Mouse (Mus musculus) neural tube, embryonic 11.5 days (tissue): Measurements from ENCODE around the gene Cnrip1. TPM values are rescaled to one million over a fixed set of nuclear protein-coding genes. Genes with fewer than 3 reads are reported as not detected.

Experiments
- ATAC-seq: fragments of 200-750 bp; cut with Nextera tagmentation; 2 replicates; pipeline ENCODE4 v1.8.0; 2017; ENCODE audit warnings: moderate number of reproducible peaks, mild to moderate bottlenecking, moderate TSS enrichment, moderate library complexity; ENCODE audit not compliant: insufficient read depth, low FRiP score, low TSS enrichment
- DNase-seq: peaks from one replicate; pipeline ENCODE4 v3.0.0-alpha.2; 2015; ENCODE audit warnings: low spot score
- H3K27ac ChIP-seq: fragments of 300-500 bp; sonication (generic); 2 replicates; pipeline ENCODE4 v1.5.1; 2014; ENCODE audit warnings: low read depth, mild to moderate bottlenecking, low read length
- H3K27me3 ChIP-seq: fragments of 300-500 bp; sonication (generic); 2 replicates; pipeline ENCODE4 v1.6.1; 2014; ENCODE audit warnings: mild to moderate bottlenecking, low read length, mixed read lengths; ENCODE audit not compliant: control insufficient read depth, insufficient read depth
- H3K36me3 ChIP-seq: fragments of 300-500 bp; sonication (generic); 2 replicates; pipeline ENCODE4 v1.6.1; 2014; ENCODE audit warnings: mild to moderate bottlenecking, low read length, moderate library complexity, mixed read lengths; ENCODE audit not compliant: control insufficient read depth, insufficient read depth
- H3K4me1 ChIP-seq: fragments of 300-500 bp; sonication (generic); 2 replicates; pipeline ENCODE4 v1.6.1; 2014; ENCODE audit warnings: low read length, mixed read lengths; ENCODE audit not compliant: control insufficient read depth, insufficient read depth
- H3K4me2 ChIP-seq: fragments of 300-500 bp; sonication (generic); 2 replicates; pipeline ENCODE4 v1.6.1; 2014; ENCODE audit warnings: low read depth, mild to moderate bottlenecking, moderate library complexity
- H3K4me3 ChIP-seq: fragments of 300-500 bp; sonication (generic); 2 replicates; pipeline ENCODE4 v1.5.1; 2014; ENCODE audit warnings: low read depth, low read length
- H3K9ac ChIP-seq: fragments of 300-500 bp; sonication (generic); 2 replicates; pipeline ENCODE4 v1.6.1; 2014; ENCODE audit warnings: mild to moderate bottlenecking, low read length
- H3K9me3 ChIP-seq: fragments of 300-500 bp; sonication (generic); 2 replicates; pipeline ENCODE4 v1.6.1; 2016; ENCODE audit warnings: low read length; ENCODE audit not compliant: control insufficient read depth
- WGBS: fragments of 180-500 bp; shearing (Covaris S2); extraction: QIAGEN DNeasy Blood & Tissue Kit; methylation state at CpG from one replicate; pipeline ENCODE4 v1.1.7; 2014; 5-methylcytosine and 5-hydroxymethylcytosine counted together
- polyA plus RNA-seq: library from polyadenylated mRNA; unstranded; fragments of >200 nt; fragmentation: Nextera tagmentation; extraction: Ambion mirVana; gene quantifications from 2 replicates; pipeline ENCODE4 v1.2.1, GENCODE M21; 2014

Cnrip1 gene
- polyA plus RNA-seq, 1 experiment from 2014 or later: 29.4 TPM

- 90% methylated on average over 3 of the region's 3 CpGs for WGBS
- Histone ChIP-seq H3K27ac (no peak overlapping the region), H3K4me3 (no peak overlapping the region), H3K4me2 (no peak overlapping the region), H3K4me1 (no peaks in the 10 kb centered on the region), H3K27me3 (no peaks in the 10 kb centered on the region), H3K9ac (no peak overlapping the region), H3K36me3 (no peaks in the 10 kb centered on the region), H3K9me3 (no peaks in the 10 kb centered on the region)
- DNase-seq (no peak), ATAC-seq (no peak; the same call in 1 of the 2 replicates)
Measured at GRCm38 (mm10) chr11:17083455-17083854, 32.1 kb downstream of the Cnrip1 start.

GRCm38 (mm10) chr11:17083866-17084265 is 32.5 kb downstream of the Cnrip1 start:
- H3K4me1 ChIP-seq: no peaks in the 10 kb centered on the region
- no peak overlapping the region for H3K4me2 ChIP-seq
- H3K9ac ChIP-seq: no peak overlapping the region
- no peaks in the 10 kb centered on the region for H3K36me3 ChIP-seq
- H3K4me3 ChIP-seq: no peak overlapping the region
- H3K9me3 ChIP-seq: no peaks in the 10 kb centered on the region
- DNase-seq (no peak), ATAC-seq (no peak)
- no peak overlapping the region for H3K27ac ChIP-seq
- WGBS: 72% methylated on average over 1 of the region's 1 CpGs
- no peaks in the 10 kb centered on the region for H3K27me3 ChIP-seq

GRCm38 (mm10) chr11:17086106-17086505 is 34.7 kb downstream of the Cnrip1 start:
- no peaks in the 10 kb centered on the region for H3K4me1 ChIP-seq
- H3K27ac ChIP-seq: no peak overlapping the region
- H3K9me3 ChIP-seq: no peaks in the 10 kb centered on the region
- H3K4me3 ChIP-seq: no peak overlapping the region
- H3K36me3 ChIP-seq: no peaks in the 10 kb centered on the region
- no peak overlapping the region for H3K4me2 ChIP-seq
- ATAC-seq: no peak
- no peak for DNase-seq
- WGBS: 28% methylated on average over 5 of the region's 5 CpGs
- H3K9ac ChIP-seq: no peak overlapping the region
- no peaks in the 10 kb centered on the region for H3K27me3 ChIP-seq

GRCm38 (mm10) chr11:17106936-17107335 is 55.5 kb downstream of the Cnrip1 start:
- WGBS: 78% methylated on average over 5 of the region's 5 CpGs
- no peak overlapping the region for H3K4me2 ChIP-seq
- H3K9me3 ChIP-seq: no peaks in the 10 kb centered on the region
- H3K4me1 ChIP-seq: no peaks in the 10 kb centered on the region
- H3K36me3 ChIP-seq: no peaks in the 10 kb centered on the region
- no peaks in the 10 kb centered on the region for H3K27me3 ChIP-seq
- no peak for DNase-seq
- no peak overlapping the region for H3K9ac ChIP-seq
- no peak overlapping the region for H3K4me3 ChIP-seq
- H3K27ac ChIP-seq: no peak overlapping the region
- ATAC-seq: no peak

- Histone ChIP-seq H3K27ac (no peak overlapping the region), H3K4me2 (no peak overlapping the region), H3K36me3 (no peaks in the 10 kb centered on the region), H3K9ac (no peak overlapping the region), H3K9me3 (no peaks in the 10 kb centered on the region), H3K4me3 (no peak overlapping the region), H3K4me1 (no peaks in the 10 kb centered on the region), H3K27me3 (no peaks in the 10 kb centered on the region)
- DNase-seq (no peak), ATAC-seq (no peak)
- 68% methylated on average over 6 of the region's 6 CpGs for WGBS
Measured at GRCm38 (mm10) chr11:17107359-17107758, 56.0 kb downstream of the Cnrip1 start.

- WGBS: 71% methylated on average over 1 of the region's 1 CpGs
- Histone ChIP-seq H3K36me3 (no peaks in the 10 kb centered on the region), H3K27me3 (no peaks in the 10 kb centered on the region), H3K9ac (no peak overlapping the region), H3K4me3 (no peak overlapping the region), H3K4me2 (no peak overlapping the region), H3K4me1 (no peaks in the 10 kb centered on the region), H3K9me3 (no peaks in the 10 kb centered on the region), H3K27ac (no peak overlapping the region)
- DNase-seq: no peak
- no peak for ATAC-seq
Measured at GRCm38 (mm10) chr11:17112419-17113090, 61.2 kb downstream of the Cnrip1 start.

GRCm38 (mm10) chr11:17126418-17126817 is 75.0 kb downstream of the Cnrip1 start:
- Histone ChIP-seq H3K27ac (no peak overlapping the region), H3K9me3 (no peaks in the 10 kb centered on the region), H3K27me3 (no peaks in the 10 kb centered on the region), H3K9ac (no peak overlapping the region), H3K36me3 (no peaks in the 10 kb centered on the region), H3K4me2 (no peak overlapping the region), H3K4me3 (no peak overlapping the region), H3K4me1 (no peaks in the 10 kb centered on the region)
- DNase-seq: no peak
- no peak for ATAC-seq
- 53% methylated on average over 2 of the region's 2 CpGs for WGBS

Other genes with a start within 250 kb of the Cnrip1 start
- gene Fbxo48, start 100.2 kb upstream of the Cnrip1 start, polyA plus RNA-seq: 1.4 and 1.6 TPM in 2 replicates
- gene Plek, start 795 bp downstream of the Cnrip1 start, polyA plus RNA-seq: 5.5 and 7.7 TPM in 2 replicates
- 115 and 118 TPM in 2 replicates for gene Ppp3r1, start 107.7 kb downstream of the Cnrip1 start, polyA plus RNA-seq
- 30.5 and 32.7 TPM in 2 replicates for gene Wdr92, start 130.5 kb downstream of the Cnrip1 start, polyA plus RNA-seq
- gene Pno1, start 160.0 kb downstream of the Cnrip1 start, polyA plus RNA-seq: 90.5 and 96.5 TPM in 2 replicates
- 114 and 122 TPM in 2 replicates for gene C1d, start 206.0 kb downstream of the Cnrip1 start, polyA plus RNA-seq